Mouse (Mus musculus): ENCODE data around the gene Madd. TPM values are rescaled to one million over a fixed set of nuclear protein-coding genes. Genes with fewer than 3 reads are reported as not detected.

Gene Madd
- polyA plus RNA-seq, 1 experiment, result 152 TPM

- Histone ChIP-seq H3K4me1 (ENCODE audit: control insufficient read depth, insufficient read depth, low read length) (no peaks in the 10 kb centered on the region), H3K4me3 (ENCODE audit: insufficient read depth, low read length) (no peak overlapping the region), H3K27ac (ENCODE audit: insufficient read depth, low read length) (no peak overlapping the region)
- TF ChIP-seq CTCF (IDR thresholded peaks at IDR 0.05; ENCODE audit: extremely low read depth, insufficient read depth, low read length) (no peak), POLR2A (IDR thresholded peaks at IDR 0.05; ENCODE audit: extremely low read depth, insufficient read depth, low read length) (no peak)
These were observed 46.9 kb downstream of the Madd start for GRCm38 (mm10) chr2:91136513-91137412.

DNA sequence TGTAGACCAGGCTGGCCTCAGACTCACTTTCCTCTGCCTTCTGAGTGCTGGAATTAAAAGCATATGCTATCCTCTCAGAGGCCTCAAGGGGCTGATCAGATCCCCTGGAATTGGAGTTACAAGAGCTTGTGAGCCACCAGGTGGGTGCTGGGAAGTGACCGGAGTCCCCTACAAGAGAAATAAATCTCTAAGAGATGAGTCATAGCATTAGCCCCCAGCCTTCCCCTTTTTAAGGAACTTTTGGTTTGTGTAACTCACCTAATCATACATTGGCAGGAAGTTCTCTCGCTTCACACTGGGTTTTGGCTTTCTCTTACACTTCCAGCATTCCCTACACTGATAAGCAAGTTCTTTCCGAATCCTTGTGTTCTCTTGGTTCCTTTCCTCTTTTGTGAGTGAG lies 51.6 kb downstream of the Madd start:
- Histone ChIP-seq H3K4me1 (ENCODE audit: control insufficient read depth, insufficient read depth, low read length) (no peaks in the 10 kb centered on the region), H3K4me3 (ENCODE audit: insufficient read depth, low read length) (no peak overlapping the region), H3K27ac (ENCODE audit: insufficient read depth, low read length) (no peak overlapping the region)
- TF ChIP-seq POLR2A (IDR thresholded peaks at IDR 0.05; ENCODE audit: extremely low read depth, insufficient read depth, low read length), result no peak
- no peak for TF ChIP-seq CTCF (IDR thresholded peaks at IDR 0.05; ENCODE audit: extremely low read depth, insufficient read depth, low read length)

GRCm38 (mm10) chr2:91131251-91131650 lies 52.4 kb downstream of the Madd start:
- no peaks in the 10 kb centered on the region for H3K4me1 ChIP-seq (ENCODE audit: control insufficient read depth, insufficient read depth, low read length)
- TF ChIP-seq POLR2A (IDR thresholded peaks at IDR 0.05; ENCODE audit: extremely low read depth, insufficient read depth, low read length) (no peak), CTCF (IDR thresholded peaks at IDR 0.05; ENCODE audit: extremely low read depth, insufficient read depth, low read length) (no peak)
- no peak overlapping the region for H3K4me3 ChIP-seq (ENCODE audit: insufficient read depth, low read length)
- H3K27ac ChIP-seq (ENCODE audit: insufficient read depth, low read length), result no peak overlapping the region

DNA sequence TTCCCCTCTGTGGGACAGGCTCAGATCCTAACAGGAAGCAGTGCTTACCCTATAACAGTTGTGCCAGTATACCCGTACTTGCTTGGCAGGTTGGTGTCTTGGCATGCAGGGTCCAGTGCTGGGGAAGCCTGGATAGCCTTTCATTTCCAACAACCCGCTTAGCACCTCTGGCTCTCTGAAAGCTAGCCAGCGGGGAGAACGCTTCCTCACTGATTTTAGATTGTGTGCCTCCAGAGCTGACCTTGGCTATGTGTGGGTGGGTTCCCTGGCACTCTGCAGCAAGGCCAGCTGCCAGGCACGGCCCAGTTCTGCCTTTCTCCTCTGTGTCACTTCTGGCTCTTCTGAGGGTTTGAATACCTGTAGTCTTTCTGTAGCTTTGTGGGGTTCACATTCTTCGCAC lies 53.5 kb downstream of the Madd start:
- TF ChIP-seq CTCF (IDR thresholded peaks at IDR 0.05; ENCODE audit: extremely low read depth, insufficient read depth, low read length) (no peak), POLR2A (IDR thresholded peaks at IDR 0.05; ENCODE audit: extremely low read depth, insufficient read depth, low read length) (no peak)
- H3K4me3 ChIP-seq (ENCODE audit: insufficient read depth, low read length), result no peak overlapping the region
- H3K4me1 ChIP-seq (ENCODE audit: control insufficient read depth, insufficient read depth, low read length), result no peaks in the 10 kb centered on the region
- no peak overlapping the region for H3K27ac ChIP-seq (ENCODE audit: insufficient read depth, low read length)

- Histone ChIP-seq H3K4me1 (ENCODE audit: control insufficient read depth, insufficient read depth, low read length) (no peaks in the 10 kb centered on the region), H3K4me3 (ENCODE audit: insufficient read depth, low read length) (no peak overlapping the region), H3K27ac (ENCODE audit: insufficient read depth, low read length) (no peak overlapping the region)
- no peak for TF ChIP-seq POLR2A (IDR thresholded peaks at IDR 0.05; ENCODE audit: extremely low read depth, insufficient read depth, low read length)
- no peak for TF ChIP-seq CTCF (IDR thresholded peaks at IDR 0.05; ENCODE audit: extremely low read depth, insufficient read depth, low read length)
These were observed 54.9 kb downstream of the Madd start for GRCm38 (mm10) chr2:91128761-91129160.

DNA sequence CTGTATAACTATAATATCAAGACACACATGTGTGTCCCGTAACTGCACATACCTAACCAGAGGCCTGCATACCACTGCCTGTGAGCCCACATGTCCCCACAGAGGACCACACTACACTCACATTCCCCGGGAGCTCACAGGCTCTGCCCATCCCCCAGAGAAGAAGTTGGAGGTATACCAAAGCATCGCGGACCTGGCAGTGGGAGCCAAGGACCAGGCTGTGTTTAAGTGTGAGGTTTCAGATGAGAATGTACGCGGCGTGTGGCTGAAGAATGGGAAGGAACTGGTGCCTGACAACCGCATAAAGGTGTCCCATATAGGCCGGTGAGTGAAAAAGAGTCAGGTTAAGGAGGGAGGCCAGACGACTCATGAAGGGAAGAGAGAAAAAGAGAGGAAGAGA lies 58.5 kb downstream of the Madd start:
- Histone ChIP-seq H3K4me3 (ENCODE audit: insufficient read depth, low read length) (no peak overlapping the region), H3K4me1 (ENCODE audit: control insufficient read depth, insufficient read depth, low read length) (no peaks in the 10 kb centered on the region), H3K27ac (ENCODE audit: insufficient read depth, low read length) (no peak overlapping the region)
- TF ChIP-seq CTCF (IDR thresholded peaks at IDR 0.05; ENCODE audit: extremely low read depth, insufficient read depth, low read length) (no peak), POLR2A (IDR thresholded peaks at IDR 0.05; ENCODE audit: extremely low read depth, insufficient read depth, low read length) (no peak)

DNA sequence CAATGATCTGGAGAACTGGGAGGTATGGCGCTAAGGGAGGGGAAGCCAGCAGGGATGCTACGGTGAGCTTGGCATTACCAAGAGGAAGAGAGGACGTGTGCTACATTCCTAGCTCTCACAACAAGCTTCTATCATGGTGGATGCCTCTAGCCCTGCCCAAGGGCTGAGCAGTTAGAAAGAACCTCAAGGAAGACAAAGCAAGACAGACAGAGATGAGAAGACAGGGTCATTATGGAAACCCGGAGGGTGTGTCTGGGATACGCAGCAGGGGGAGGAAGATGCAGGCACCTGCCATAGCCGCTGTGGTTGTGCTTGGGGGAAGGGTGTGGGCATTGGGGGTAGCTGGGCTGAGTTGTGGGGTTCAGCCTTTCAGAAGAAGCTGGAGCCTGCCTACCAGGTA lies 60.1 kb downstream of the Madd start:
- Histone ChIP-seq H3K27ac (ENCODE audit: insufficient read depth, low read length) (no peak overlapping the region), H3K4me1 (ENCODE audit: control insufficient read depth, insufficient read depth, low read length) (no peaks in the 10 kb centered on the region), H3K4me3 (ENCODE audit: insufficient read depth, low read length) (no peak overlapping the region)
- TF ChIP-seq CTCF (IDR thresholded peaks at IDR 0.05; ENCODE audit: extremely low read depth, insufficient read depth, low read length) (no peak), POLR2A (IDR thresholded peaks at IDR 0.05; ENCODE audit: extremely low read depth, insufficient read depth, low read length) (no peak)

DNA sequence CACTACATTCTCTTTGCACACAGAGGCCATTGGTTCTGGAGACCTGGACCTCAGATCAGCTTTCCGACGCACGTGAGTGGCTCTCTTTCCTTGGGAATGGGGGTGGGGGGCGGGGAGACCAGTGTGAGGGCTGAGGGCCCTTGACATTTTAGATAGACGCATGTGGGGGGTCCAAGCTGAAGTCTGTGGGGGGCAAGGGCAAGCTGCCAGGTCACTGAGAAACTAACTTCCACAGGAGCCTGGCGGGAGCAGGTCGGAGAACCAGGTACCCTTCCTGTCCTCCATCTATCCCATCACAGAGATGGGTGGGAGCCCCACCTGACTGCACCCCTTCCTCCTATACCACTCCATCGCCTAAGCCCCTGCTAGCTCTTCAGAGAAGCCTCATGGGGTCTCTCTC lies 62.1 kb downstream of the Madd start:
- no peak overlapping the region for H3K27ac ChIP-seq (ENCODE audit: insufficient read depth, low read length)
- H3K4me1 ChIP-seq (ENCODE audit: control insufficient read depth, insufficient read depth, low read length), result no peaks in the 10 kb centered on the region
- H3K4me3 ChIP-seq (ENCODE audit: insufficient read depth, low read length), result no peak overlapping the region
- TF ChIP-seq POLR2A (IDR thresholded peaks at IDR 0.05; ENCODE audit: extremely low read depth, insufficient read depth, low read length) (no peak), CTCF (IDR thresholded peaks at IDR 0.05; ENCODE audit: extremely low read depth, insufficient read depth, low read length) (no peak)

DNA sequence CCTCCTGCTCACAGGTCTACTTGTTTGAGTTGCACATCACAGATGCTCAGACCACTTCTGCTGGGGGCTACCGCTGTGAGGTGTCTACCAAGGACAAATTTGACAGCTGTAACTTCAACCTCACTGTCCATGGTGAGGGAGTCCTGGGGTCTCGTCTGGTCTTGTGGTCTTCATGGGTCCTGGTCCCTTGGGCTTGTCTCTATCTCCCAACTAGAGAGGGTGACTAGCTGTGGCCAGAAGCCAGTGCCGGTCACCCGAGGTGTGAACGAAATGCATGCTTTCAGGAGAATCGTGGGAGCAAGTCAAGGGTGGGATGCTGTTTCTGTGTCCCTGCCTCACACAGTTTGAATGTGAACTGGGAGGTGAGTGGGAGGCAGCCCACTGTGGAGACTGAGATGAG lies 62.6 kb downstream of the Madd start:
- Histone ChIP-seq H3K27ac (ENCODE audit: insufficient read depth, low read length) (no peak overlapping the region), H3K4me1 (ENCODE audit: control insufficient read depth, insufficient read depth, low read length) (no peaks in the 10 kb centered on the region), H3K4me3 (ENCODE audit: insufficient read depth, low read length) (no peak overlapping the region)
- no peak for TF ChIP-seq POLR2A (IDR thresholded peaks at IDR 0.05; ENCODE audit: extremely low read depth, insufficient read depth, low read length)
- no peak for TF ChIP-seq CTCF (IDR thresholded peaks at IDR 0.05; ENCODE audit: extremely low read depth, insufficient read depth, low read length)

- Histone ChIP-seq H3K4me1 (ENCODE audit: control insufficient read depth, insufficient read depth, low read length) (no peaks in the 10 kb centered on the region), H3K4me3 (ENCODE audit: insufficient read depth, low read length) (no peak overlapping the region), H3K27ac (ENCODE audit: insufficient read depth, low read length) (no peak overlapping the region)
- no peak for TF ChIP-seq CTCF (IDR thresholded peaks at IDR 0.05; ENCODE audit: extremely low read depth, insufficient read depth, low read length)
- TF ChIP-seq POLR2A (IDR thresholded peaks at IDR 0.05; ENCODE audit: extremely low read depth, insufficient read depth, low read length), result no peak
These were observed 63.4 kb downstream of the Madd start for GRCm38 (mm10) chr2:91120261-91120671.

All from cortical plate, adult 2 months (tissue).